Mouse (Mus musculus) lung, embryonic 14.5 days (tissue): ENCODE data around the gene Ppp1r12b. TPM values are rescaled to one million over a fixed set of nuclear protein-coding genes. Genes with fewer than 3 reads are reported as not detected.

Source experiments
- ATAC-seq: fragments of 200-750 bp; cut with Nextera tagmentation; 2 replicates; pipeline ENCODE4 v1.8.0; 2017; ENCODE audit warnings: mild to moderate bottlenecking, moderate TSS enrichment, moderate library complexity; ENCODE audit not compliant: insufficient read depth
- DNase-seq: peaks from one replicate; pipeline ENCODE4 v3.0.0-alpha.2; 2015
- H3K27ac ChIP-seq: fragments of 300-500 bp; sonication (generic); 2 replicates; pipeline ENCODE4 v1.5.1; 2014; ENCODE audit warnings: low read depth, mild to moderate bottlenecking, moderate library complexity
- H3K27me3 ChIP-seq: fragments of 300-500 bp; sonication (generic); 2 replicates; pipeline ENCODE4 v1.6.1; 2014; ENCODE audit warnings: low read length, control low read depth; ENCODE audit not compliant: insufficient read depth
- H3K36me3 ChIP-seq: fragments of 300-500 bp; sonication (generic); 2 replicates; pipeline ENCODE4 v1.6.1; 2014; ENCODE audit warnings: control low read depth; ENCODE audit not compliant: insufficient read depth
- H3K4me1 ChIP-seq: fragments of 300-500 bp; sonication (generic); 2 replicates; pipeline ENCODE4 v1.6.1; 2014; ENCODE audit warnings: antibody characterized with exemption, control low read depth; ENCODE audit not compliant: insufficient read depth
- H3K4me2 ChIP-seq: fragments of 300-500 bp; sonication (generic); 2 replicates; pipeline ENCODE4 v1.6.1; 2014; ENCODE audit warnings: mild to moderate bottlenecking
- H3K4me3 ChIP-seq: fragments of 300-500 bp; sonication (generic); 2 replicates; pipeline ENCODE4 v1.5.1; 2014; ENCODE audit warnings: low read depth, low read length
- H3K9ac ChIP-seq: fragments of 300-500 bp; sonication (generic); 2 replicates; pipeline ENCODE4 v1.6.1; 2014
- H3K9me3 ChIP-seq: fragments of 300-500 bp; sonication (generic); 2 replicates; pipeline ENCODE4 v1.6.1; 2016; ENCODE audit warnings: low read depth, low read length, control low read depth
- CTCF ChIP-seq: IDR thresholded peaks from 2 replicates; pipeline ENCODE4 v1.5.1; 2016; ENCODE audit warnings: antibody characterized with exemption, low read depth
- WGBS: fragments of 180-500 bp; shearing (Covaris S2); extraction: QIAGEN DNeasy Blood & Tissue Kit; methylation state at CpG from one replicate; pipeline ENCODE4 v1.1.7; 2014; 5-methylcytosine and 5-hydroxymethylcytosine counted together
- polyA plus RNA-seq: library from polyadenylated mRNA; unstranded; fragments of >200 nt; fragmentation: Nextera tagmentation; extraction: Ambion mirVana; gene quantifications from 2 replicates; pipeline ENCODE4 v1.2.1, GENCODE M21; 2014

Ppp1r12b gene
- polyA plus RNA-seq, 1 experiment from 2014 or later, result 11.5 TPM

DNA sequence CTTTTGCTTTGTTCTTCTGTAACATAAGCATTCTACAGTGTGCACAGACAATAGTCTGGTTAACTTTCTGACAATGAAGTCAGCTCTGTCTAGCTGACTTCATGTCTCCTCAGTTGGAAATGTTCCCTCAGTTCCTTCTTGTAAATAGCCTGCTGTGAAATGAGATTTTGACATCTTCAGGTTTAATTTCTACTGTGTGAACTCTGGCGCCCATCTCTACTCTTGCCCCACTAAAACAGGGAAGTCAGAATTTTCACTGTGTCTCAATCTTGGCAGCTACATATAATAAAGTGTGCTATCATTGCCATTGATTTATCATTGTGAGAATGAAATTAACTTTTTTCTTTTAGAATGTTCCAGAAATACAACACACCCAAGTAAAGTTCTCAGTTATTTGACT lies 170.8 kb downstream of the Ppp1r12b start:
- 80% methylated on average over 1 of the region's 1 CpGs for WGBS
- TF ChIP-seq CTCF, result no peak
- Histone ChIP-seq H3K4me2 (no peak overlapping the region), H3K27ac (peak overlapping the region; percentile 76; the same call in 1 of the 2 replicates), H3K4me3 (no peak overlapping the region), H3K9me3 (no peaks in the 10 kb centered on the region), H3K4me1 (peaks cover 9% of the 10 kb centered on the region; the same call in 1 of the 2 replicates), H3K36me3 (no peaks in the 10 kb centered on the region), H3K27me3 (no peaks in the 10 kb centered on the region), H3K9ac (no peak overlapping the region)
- DNase-seq (peak; percentile 13), ATAC-seq (no peak)

DNA sequence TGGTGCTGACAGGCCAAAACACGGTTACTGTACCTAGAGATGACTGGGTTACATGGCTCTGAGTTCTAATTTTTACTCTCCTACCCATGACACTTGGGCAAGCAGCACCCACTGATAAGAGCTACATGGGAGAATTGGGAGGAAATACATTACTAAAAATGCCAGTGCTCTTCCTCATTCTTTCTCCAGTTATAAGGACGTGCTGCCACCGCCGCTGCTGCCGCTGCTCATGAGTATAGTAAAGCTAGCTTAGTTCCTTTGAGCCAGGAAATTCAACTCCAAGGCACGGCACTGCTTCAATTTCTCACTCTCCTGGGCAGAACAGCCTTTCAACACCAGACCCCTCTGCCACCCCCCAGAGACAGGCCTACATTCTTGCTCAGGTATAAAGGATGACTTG lies 171.3 kb downstream of the Ppp1r12b start:
- WGBS, result 58% methylated on average over 6 of the region's 6 CpGs
- ATAC-seq, result no peak
- H3K36me3 ChIP-seq, result no peaks in the 10 kb centered on the region
- H3K4me2 ChIP-seq, result no peak overlapping the region
- no peak overlapping the region for H3K4me3 ChIP-seq
- peak; percentile 32 for DNase-seq
- no peaks in the 10 kb centered on the region for H3K27me3 ChIP-seq
- no peak for TF ChIP-seq CTCF
- H3K9ac ChIP-seq, result no peak overlapping the region; the same call in 1 of the 2 replicates
- H3K9me3 ChIP-seq, result no peaks in the 10 kb centered on the region
- peaks cover 9% of the 10 kb centered on the region; the same call in 1 of the 2 replicates for H3K4me1 ChIP-seq
- H3K27ac ChIP-seq, result peak overlapping the region; percentile 76; the same call in 1 of the 2 replicates

- DNase-seq, result peak; percentile 56
- Histone ChIP-seq H3K4me3 (no peak overlapping the region), H3K9ac (no peak overlapping the region), H3K4me1 (peaks cover 9% of the 10 kb centered on the region; the same call in 1 of the 2 replicates), H3K36me3 (no peaks in the 10 kb centered on the region), H3K27ac (peak overlapping the region; percentile 76), H3K4me2 (no peak overlapping the region), H3K27me3 (no peaks in the 10 kb centered on the region), H3K9me3 (no peaks in the 10 kb centered on the region)
- WGBS, result 40% methylated on average over 4 of the region's 4 CpGs
- peak; percentile 58 for ATAC-seq
- no peak for TF ChIP-seq CTCF
These were observed 171.8 kb downstream of the Ppp1r12b start for GRCm38 (mm10) chr1:134783958-134784357.

DNA sequence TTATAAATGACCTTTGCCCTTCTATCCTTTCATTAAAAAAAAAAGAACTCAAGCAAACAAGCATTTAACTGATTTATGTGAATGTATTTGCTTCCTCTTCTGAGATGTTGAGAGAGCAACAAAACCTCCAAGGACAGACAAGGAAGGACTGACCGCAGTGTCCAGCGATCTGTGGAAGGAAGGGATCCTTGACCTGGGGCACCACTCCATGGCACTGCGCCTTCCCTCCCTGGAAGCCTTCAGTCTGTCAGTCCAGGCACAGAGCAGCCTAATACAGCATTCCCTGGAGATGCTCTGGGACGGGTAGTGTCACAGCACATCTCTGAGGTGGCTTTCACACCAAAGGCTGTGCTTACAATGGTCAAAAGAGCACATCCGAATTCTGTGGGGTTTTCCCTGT lies 172.9 kb downstream of the Ppp1r12b start:
- no peak for DNase-seq
- no peak for ATAC-seq
- H3K9ac ChIP-seq, result no peak overlapping the region
- peaks cover 9% of the 10 kb centered on the region; the same call in 1 of the 2 replicates for H3K4me1 ChIP-seq
- TF ChIP-seq CTCF, result no peak
- H3K27ac ChIP-seq, result no peak overlapping the region
- H3K36me3 ChIP-seq, result no peaks in the 10 kb centered on the region
- H3K4me2 ChIP-seq, result no peak overlapping the region
- WGBS, result 84% methylated on average over 5 of the region's 5 CpGs
- no peaks in the 10 kb centered on the region for H3K9me3 ChIP-seq
- H3K27me3 ChIP-seq, result no peaks in the 10 kb centered on the region
- no peak overlapping the region for H3K4me3 ChIP-seq

GRCm38 (mm10) chr1:134777936-134778548 lies 177.7 kb downstream of the Ppp1r12b start:
- no peak overlapping the region for H3K4me2 ChIP-seq
- H3K4me1 ChIP-seq, result peaks cover 18% of the 10 kb centered on the region
- no peaks in the 10 kb centered on the region for H3K27me3 ChIP-seq
- 73% methylated on average over 13 of the region's 13 CpGs for WGBS
- H3K9me3 ChIP-seq, result no peaks in the 10 kb centered on the region
- peaks cover 10% of the 10 kb centered on the region; the same call in 1 of the 2 replicates for H3K36me3 ChIP-seq
- H3K9ac ChIP-seq, result no peak overlapping the region
- DNase-seq, result no peak
- no peak overlapping the region for H3K4me3 ChIP-seq
- peak overlapping the region; percentile 18; the same call in 1 of the 2 replicates for H3K27ac ChIP-seq
- TF ChIP-seq CTCF, result no peak
- ATAC-seq, result no peak

DNA sequence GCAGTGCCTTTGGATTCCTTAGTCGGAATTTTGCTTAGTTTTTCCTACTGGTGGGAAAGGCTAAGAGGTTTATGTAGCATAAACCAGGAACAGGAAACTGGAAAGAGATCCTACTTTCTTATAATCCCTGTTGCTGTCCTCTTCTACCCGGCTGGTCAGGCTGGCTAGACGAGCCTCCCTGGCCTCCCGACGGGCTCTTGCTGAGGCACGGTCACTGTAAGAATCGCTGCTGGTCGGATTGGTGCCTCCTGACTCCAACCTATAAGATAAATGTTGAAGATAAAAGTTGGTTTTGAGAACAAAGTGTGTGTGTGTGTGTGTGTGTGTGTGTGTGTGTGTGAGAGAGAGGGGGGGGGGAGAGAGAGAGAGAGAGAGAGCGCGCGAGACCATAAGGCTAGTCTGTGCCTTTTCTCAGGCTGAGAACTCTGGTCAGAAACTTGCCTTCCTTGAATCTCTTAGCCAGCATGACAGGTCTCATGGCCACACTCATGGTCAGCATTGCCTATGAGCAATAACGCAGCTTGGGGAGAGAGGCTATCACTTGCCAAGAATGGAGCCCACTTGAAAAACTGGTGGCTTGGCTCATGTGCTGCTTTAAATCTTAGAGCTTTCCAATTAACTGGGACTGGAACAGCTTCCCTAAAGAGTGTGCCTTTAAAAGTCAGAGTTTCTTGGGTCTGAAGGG lies 178.4 kb downstream of the Ppp1r12b start:
- Histone ChIP-seq H3K9me3 (no peaks in the 10 kb centered on the region), H3K9ac (no peak overlapping the region), H3K27me3 (no peaks in the 10 kb centered on the region), H3K27ac (no peak overlapping the region; the same call in 1 of the 2 replicates), H3K4me3 (no peak overlapping the region), H3K4me1 (peaks cover 18% of the 10 kb centered on the region), H3K36me3 (peaks cover 10% of the 10 kb centered on the region; the same call in 1 of the 2 replicates), H3K4me2 (no peak overlapping the region)
- TF ChIP-seq CTCF, result no peak
- ATAC-seq (no peak), DNase-seq (no peak)
- WGBS, result 76% methylated on average over 12 of the region's 12 CpGs

GRCm38 (mm10) chr1:134775631-134776030 lies 180.1 kb downstream of the Ppp1r12b start:
- peaks cover 25% of the 10 kb centered on the region for H3K4me1 ChIP-seq
- ATAC-seq, result no peak
- peak overlapping the region; percentile 95; the same call in 1 of the 2 replicates for H3K27ac ChIP-seq
- H3K4me3 ChIP-seq, result no peak overlapping the region
- peaks cover 13% of the 10 kb centered on the region; the same call in 1 of the 2 replicates for H3K36me3 ChIP-seq
- no peak overlapping the region for H3K4me2 ChIP-seq
- WGBS, result 31% methylated on average over 3 of the region's 3 CpGs
- H3K27me3 ChIP-seq, result no peaks in the 10 kb centered on the region
- DNase-seq, result no peak
- no peak for TF ChIP-seq CTCF
- no peak overlapping the region for H3K9ac ChIP-seq
- H3K9me3 ChIP-seq, result no peaks in the 10 kb centered on the region
